Mouse (Mus musculus) E14TG2a.4 (cell line): Measurements from ENCODE around the gene Kcnn3.

ENCODE experiments used
- H3K27me3 ChIP-seq: 2 replicates; pipeline ENCODE4 v1.6.1; 2014; ENCODE audit warnings: low read length, control low read depth; ENCODE audit not compliant: insufficient read depth
- H3K36me3 ChIP-seq: 2 replicates; pipeline ENCODE4 v1.6.1; 2014; ENCODE audit warnings: low read length, control low read depth; ENCODE audit not compliant: insufficient read depth
- H3K4me1 ChIP-seq: replicated peaks from 2 replicates; pipeline ENCODE4 v1.6.1; 2014; ENCODE audit warnings: low read depth, low read length, control low read depth
- H3K4me3 ChIP-seq: replicated peaks from 2 replicates; pipeline ENCODE4 v1.5.1; 2014; ENCODE audit warnings: mild to moderate bottlenecking, low read length
- H3K9me3 ChIP-seq: 2 replicates; pipeline ENCODE4 v1.6.1; 2014; ENCODE audit warnings: low read length, control low read depth
- CTCF ChIP-seq: conservative IDR thresholded peaks from 2 replicates; pipeline ENCODE4 v1.5.1; 2014; ENCODE audit warnings: low read length
- NANOG ChIP-seq: IDR thresholded peaks from 2 replicates; pipeline ENCODE4 v1.6.1; 2014; ENCODE audit warnings: borderline replicate concordance, low read length, mixed read lengths
- POU5F1 ChIP-seq: IDR thresholded peaks from 2 replicates; pipeline ENCODE4 v1.6.1; 2014; ENCODE audit warnings: low read length, borderline replicate concordance

The Kcnn3 gene

DNA sequence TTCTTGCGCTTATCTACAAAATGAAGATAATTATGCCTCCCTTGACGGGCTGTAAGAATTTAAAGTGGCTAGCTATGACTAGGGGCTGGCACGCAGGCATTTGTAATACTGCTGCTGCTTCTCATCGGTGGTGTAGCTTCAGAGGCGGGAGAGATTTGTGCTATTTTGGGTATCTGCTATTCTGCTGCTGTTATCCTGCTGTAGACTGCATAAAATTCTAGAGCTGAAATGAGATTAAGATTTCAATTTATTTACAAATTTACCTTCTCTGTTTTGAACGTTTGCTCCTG, 195.9 kb downstream of the Kcnn3 start:
- Histone ChIP-seq H3K36me3 (peaks cover 4% of the 10 kb centered on the region; the same call in 1 of the 2 replicates), H3K9me3 (peaks cover 3% of the 10 kb centered on the region; the same call in 1 of the 2 replicates), H3K27me3 (peaks cover 12% of the 10 kb centered on the region), H3K4me1 (peaks cover 30% of the 10 kb centered on the region), H3K4me3 (peak overlapping the region; percentile 95)
- no peak for TF ChIP-seq POU5F1
- TF ChIP-seq CTCF: no peak
- TF ChIP-seq NANOG: no peak

DNA sequence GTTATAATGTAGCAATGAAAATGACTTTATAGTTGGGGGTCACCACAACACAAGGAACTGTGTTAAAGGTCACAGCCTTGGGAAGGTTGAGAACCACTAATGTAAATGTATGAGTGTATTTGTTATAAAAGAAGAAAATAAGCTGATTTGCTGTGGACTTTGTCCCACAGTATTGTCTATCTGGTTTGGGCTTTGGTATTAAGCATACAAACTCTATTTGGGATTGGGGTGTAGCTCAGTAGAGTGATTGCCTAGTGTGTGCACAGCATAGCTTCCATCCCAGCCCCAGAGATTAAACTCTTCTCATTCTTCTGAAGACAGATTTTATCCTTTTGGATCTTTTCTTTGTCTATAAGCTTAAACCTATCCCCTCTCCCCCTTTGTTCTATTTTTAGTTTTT, 202.1 kb downstream of the Kcnn3 start:
- Histone ChIP-seq H3K27me3 (no peaks in the 10 kb centered on the region), H3K36me3 (peaks cover 4% of the 10 kb centered on the region; the same call in 1 of the 2 replicates), H3K4me1 (peaks cover 38% of the 10 kb centered on the region), H3K9me3 (peaks cover 8% of the 10 kb centered on the region; the same call in 1 of the 2 replicates), H3K4me3 (no peak overlapping the region)
- TF ChIP-seq POU5F1: no peak
- no peak for TF ChIP-seq CTCF
- no peak for TF ChIP-seq NANOG

- Histone ChIP-seq H3K36me3 (peaks cover under 1% of the 10 kb centered on the region; the same call in 1 of the 2 replicates), H3K4me3 (no peak overlapping the region), H3K27me3 (no peaks in the 10 kb centered on the region), H3K9me3 (peaks cover 8% of the 10 kb centered on the region; the same call in 1 of the 2 replicates), H3K4me1 (peaks cover 50% of the 10 kb centered on the region)
- no peak for TF ChIP-seq NANOG
- no peak for TF ChIP-seq CTCF
- no peak for TF ChIP-seq POU5F1
Measured at GRCm38 (mm10) chr3:89723400-89724084, 203.6 kb downstream of the Kcnn3 start.
